15 mouse cellular contexts compared by ENCODE assay signal in genomic region chr12:90982018-90982417, GRCm38 (mm10).
"Had no signal": no experiment of that assay in that cellular context is flagged by ENCODE, and none has a peak within 500 bp of the region (broad histone marks: within the 10 kb centered on the region; RNA-seq: fewer than 3 reads in every experiment).

No protein-coding gene starts in this region.

- H3K9ac ChIP-seq: lung, embryonic 14.5 days; midbrain, embryonic 12.5 days; neural tube, embryonic 12.5 days; stomach, embryonic 15.5 days had no signal

- H3K4me2 ChIP-seq: lung, embryonic 14.5 days; midbrain, embryonic 12.5 days; neural tube, embryonic 12.5 days; stomach, embryonic 15.5 days had no signal

- H3K4me1 ChIP-seq: midbrain, embryonic 10.5 days; midbrain, embryonic 12.5 days; neural tube, embryonic 12.5 days; stomach, embryonic 15.5 days had no signal

- H3K27me3 ChIP-seq: midbrain, embryonic 12.5 days; neural tube, embryonic 12.5 days; stomach, embryonic 15.5 days had no signal

- H3K9me3 ChIP-seq: midbrain, embryonic 10.5 days; midbrain, embryonic 12.5 days; neural tube, embryonic 12.5 days; stomach, embryonic 15.5 days had no signal

- H3K36me3 ChIP-seq: midbrain, embryonic 10.5 days; midbrain, embryonic 12.5 days; neural tube, embryonic 12.5 days; stomach, embryonic 15.5 days had no signal

- H3K4me3 ChIP-seq: midbrain, embryonic 10.5 days; midbrain, embryonic 12.5 days; myocyte; neural tube, embryonic 12.5 days; stomach, embryonic 15.5 days had no signal

- H3K27ac ChIP-seq: midbrain, embryonic 10.5 days; midbrain, embryonic 12.5 days; neural tube, embryonic 12.5 days; stomach, embryonic 15.5 days had no signal

- ATAC-seq: midbrain, embryonic 16.5 days had no signal

- DNase-seq: lung, adult 18-20 months; lung, embryonic 14.5 days; lung, postnatal 10 days; lung, postnatal 4 days; midbrain, embryonic 14.5 days; right cerebral cortex, postnatal 14 days; thymus, adult 18-20 months; thymus, postnatal 14 days; thymus, postnatal 36 days had no signal
